Mouse (Mus musculus): ENCODE results near the gene Dnajc22.
A peak's percentile ranks its signal among the peaks of the same experiment; 100 is the strongest.

The Dnajc22 gene

DNA sequence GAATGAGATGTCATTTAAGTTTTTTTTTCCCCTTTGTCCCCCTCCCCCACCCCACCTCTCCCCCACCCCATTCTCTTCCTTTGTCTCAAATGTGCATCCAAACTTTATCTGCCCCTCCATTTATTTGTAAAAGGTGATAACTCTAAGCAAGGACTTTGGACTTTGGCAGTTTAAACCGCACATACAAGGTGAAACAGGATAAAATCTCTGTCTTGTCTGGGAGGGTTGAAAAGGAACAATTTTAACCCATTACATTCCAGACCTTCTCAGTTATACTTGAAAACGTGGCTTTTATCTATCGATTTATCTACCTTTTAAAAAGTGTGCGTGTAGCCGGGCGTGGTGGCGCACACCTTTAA is 22.1 kb downstream of the Dnajc22 start:
- no peak for DNase-seq (ENCODE audit: low spot score in 2 of 2)

DNA sequence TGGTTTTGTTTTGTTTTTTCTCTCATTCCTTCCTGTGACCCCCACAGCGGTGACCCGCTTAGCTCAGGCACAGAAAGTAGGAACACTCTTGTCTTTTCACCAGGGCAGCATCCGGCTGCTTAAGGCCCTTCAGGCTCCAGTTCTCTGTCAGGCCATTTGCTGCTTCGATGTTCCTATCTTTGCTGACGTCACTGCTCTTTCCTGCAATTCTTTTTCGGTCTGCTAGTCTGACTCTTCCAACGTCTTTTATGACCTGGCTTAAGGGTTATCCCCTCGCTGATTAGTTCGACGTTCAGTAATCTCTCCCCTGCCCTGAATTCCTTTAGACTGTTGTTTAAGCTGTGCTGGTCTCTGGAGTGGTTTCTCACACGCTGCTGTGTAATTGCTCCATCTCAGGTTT is 23.6 kb downstream of the Dnajc22 start:
- DNase-seq (ENCODE audit: low spot score in 2 of 2) = no peak

DNA sequence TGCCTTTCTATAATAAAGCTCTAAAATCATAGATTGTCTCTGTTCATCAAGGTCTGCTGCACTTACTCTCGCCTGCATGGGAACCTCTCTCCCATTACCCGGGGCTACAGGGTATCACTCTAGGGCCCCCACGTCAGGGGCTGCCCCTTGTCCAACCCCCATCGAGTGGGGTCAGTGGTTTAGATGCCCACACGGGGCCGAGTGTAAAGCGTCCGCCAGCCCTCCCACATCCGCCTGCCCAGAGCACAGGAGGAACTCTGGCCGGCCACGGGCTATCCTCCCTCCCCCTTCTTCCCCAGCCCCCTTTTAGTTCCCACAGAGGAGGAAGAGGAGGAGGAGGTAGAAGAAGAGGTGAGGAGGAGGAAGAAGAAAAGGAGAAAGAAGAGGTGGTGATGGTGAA is 27.8 kb downstream of the Dnajc22 start:
- no peak for DNase-seq (ENCODE audit: low spot score in 2 of 2)

DNA sequence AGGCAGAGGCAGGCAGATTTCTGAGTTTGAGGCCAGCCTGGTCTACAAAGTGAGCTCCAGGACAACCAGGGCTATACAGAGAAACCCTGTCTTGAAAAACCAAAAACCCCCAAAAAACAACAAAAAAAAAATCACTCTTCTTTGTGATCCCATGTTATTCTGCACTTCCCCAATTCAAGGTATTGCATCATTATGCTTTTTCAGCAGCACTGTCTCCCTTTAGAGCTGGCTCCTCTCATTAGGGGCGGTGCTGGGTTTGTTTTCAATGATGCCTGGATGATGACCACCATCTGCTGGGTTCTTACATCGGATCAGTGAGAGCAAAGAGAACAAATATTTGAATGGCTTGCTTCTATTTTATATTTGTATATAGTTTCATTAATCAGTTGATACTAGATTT is 29.7 kb downstream of the Dnajc22 start:
- DNase-seq (ENCODE audit: low spot score in 2 of 2) = no peak

DNA sequence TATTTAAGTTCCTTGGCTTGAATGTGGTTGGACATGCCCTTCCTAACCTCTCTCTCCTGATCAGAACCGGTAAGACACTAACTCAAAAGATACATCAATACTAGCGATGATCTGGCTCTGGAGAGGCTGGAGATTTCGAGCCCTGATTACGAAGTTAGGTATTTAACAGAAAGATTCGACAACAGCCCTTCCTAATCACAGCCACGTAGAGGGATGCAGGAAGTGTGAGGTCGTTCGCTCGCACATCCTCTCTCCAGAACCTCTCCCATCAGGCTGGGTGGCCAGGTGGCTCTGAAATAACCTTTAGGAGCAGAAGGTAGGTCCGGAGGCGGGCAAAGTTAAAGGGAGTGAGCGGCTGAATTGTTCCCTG is 32.7 kb downstream of the Dnajc22 start, which contains the start of gene Spats2:
Gene Spats2, plus strand, starts transcription at position 206 of the 370 bp plus-strand sequence.
- no peak for DNase-seq (ENCODE audit: low spot score in 2 of 2)

DNA sequence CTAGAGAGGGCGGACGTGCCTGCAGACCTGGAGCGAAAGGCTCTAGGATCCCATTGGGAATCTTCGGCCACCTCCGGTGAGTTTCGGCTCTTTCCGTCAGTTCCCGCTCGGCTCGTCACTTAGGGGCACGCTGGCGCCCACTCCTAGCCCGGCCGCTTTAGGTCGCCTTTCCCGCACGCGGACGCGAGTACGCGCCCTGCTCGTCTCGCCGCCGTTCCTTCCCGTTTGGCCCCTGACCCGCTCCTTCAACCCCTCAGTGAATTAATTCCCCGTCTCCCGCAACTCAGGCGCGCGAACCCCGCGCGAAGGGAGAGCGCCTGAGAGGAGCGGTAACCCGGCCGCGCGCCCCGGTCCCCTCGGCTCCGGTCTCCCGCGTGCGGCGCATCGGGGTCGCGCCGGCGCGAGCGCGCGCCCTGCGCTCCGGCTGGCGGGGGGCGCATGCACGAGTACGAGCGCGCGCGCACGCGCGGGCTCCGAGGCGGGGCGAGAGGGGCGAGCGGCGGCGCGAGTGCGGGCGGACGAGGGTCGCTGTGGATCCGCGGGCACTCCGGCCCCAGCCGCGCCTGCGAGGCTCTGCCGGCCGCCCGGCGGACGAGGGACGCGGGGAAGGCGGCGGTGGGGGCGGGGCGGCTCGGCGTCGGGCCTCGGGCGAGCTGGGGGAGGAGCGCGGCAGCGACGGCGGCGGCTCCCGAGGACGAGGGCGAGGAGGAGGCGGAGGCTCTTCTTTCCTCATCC is 33.3 kb downstream of the Dnajc22 start:
- DNase-seq (ENCODE audit: low spot score in 2 of 2) = peak; percentile 80 to 81

DNA sequence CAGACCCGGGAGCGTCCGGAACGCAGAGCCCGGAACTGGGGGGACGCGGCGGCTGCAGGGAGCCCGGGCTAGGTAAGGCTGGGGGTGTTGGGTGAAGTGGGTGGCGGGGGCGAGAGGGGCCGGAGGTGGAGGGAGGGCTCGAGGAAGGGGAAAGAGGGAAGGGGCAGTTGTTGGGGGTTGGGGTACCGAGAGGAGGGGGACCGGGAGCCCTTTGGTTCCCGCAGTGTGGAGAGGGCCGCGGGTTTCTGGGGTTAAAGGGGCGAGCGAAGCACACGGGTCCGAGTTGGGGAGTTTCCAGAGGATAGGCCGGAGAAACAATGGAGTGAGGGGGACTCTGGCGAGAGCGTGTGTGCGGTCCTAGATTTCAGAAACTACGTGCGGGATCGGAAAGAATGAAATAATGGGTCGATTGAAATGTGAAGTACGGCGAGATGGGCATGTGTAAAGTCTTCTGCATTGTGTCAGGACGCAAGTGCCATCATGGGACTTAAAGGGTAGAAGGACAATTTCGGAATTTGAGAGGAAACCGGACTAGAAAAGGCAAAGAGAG is 33.9 kb downstream of the Dnajc22 start:
- DNase-seq (ENCODE audit: low spot score in 2 of 2) = peak in 1 of 2 experiments; percentile 20

DNA sequence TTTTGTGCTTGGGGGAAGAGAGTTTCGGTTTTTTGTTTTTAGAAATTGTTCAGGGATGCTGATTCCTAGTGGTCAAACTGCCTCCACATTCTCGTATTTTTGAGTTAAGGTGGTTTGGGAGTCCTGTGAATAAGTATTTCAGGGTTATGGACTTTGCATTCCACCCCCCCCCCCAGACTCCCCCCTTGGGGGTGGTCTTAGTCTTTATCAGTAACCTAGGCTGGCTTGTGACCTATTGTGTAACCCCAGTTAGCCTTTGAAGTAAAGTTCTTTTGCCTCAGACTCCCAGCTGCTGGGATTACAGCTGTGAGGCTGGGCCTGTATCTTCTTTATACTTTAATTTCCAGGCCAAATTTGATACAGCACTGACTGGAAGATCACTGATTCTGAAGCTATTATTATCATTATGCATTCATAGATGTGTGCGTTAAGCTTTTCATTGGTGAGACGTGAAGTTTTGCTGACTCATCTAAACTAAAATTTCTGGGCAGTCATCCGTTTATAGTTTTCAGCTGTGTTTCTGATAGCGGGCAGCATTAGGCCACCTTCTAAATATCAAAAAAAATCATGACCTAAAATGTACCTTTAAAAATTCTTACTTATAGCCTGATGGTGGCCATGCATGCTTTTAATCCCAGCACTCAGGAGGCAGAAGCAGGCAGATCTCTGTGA is 35.0 kb downstream of the Dnajc22 start:
- DNase-seq (ENCODE audit: low spot score in 2 of 2) = no peak

DNA sequence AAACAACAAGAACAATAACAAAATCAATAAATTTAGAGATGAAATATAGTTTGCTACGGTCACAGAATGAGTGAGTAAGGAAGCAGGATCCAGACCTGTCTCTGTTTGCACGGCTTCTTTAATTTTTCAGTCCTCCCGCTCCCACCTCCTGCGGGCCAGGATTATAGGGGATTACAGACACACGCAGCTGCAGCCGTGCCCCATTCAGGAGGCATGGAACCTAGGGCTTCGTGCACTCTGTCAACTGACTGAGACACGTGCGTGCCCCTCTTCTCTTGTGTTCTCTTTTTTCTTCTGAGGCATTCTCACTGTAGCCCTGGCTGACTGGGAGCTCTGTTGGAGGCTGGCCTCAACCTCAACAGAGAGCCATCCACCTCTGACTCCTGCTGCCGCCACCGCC is 36.5 kb downstream of the Dnajc22 start:
- DNase-seq (ENCODE audit: low spot score in 2 of 2) = no peak

DNA sequence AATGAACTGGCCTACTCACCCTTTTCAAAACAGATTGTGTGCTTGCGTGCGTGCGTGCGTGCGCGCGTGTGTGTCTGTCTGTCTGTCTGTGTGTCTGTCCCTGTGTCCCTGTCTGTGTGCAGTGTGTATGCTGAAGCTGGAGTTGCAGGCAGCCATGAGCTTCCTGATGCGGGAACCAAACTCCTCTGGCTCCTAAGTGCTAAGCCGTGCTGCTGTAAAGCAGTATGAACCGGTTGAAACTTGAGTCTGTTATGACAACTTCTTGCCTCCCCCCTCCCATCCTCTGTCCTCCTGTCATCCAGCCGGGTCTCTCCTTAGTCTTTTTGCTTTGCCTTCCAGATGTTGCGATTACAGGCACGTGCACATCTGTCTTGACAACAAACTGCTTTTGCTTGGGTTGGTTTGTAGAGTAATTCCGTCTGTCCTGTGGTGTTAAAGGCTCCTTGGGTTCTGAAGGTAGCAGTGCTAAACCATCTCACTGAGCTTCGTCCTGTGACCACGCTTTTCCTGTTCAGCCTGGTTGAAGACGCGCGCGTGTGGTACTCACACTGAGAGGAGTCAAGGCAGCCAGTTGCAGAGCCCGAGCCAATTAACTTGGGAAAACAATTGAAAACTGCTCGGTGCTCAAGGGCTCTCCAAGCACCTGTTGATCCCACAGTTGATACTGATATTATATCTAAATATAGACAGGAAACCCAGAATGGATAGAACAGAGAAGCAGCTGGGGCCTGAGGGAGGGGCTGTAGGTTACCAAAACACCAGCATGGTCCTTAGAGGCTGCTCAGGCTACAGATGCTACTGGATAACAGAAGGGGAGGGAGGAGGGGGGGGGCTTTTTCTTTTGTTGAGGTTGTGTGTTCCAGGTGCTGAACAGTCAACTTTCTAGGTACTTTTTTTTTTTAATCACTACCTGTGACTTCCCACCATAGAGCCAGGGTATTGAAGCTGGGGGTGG is 37.3 kb downstream of the Dnajc22 start:
- DNase-seq (ENCODE audit: low spot score in 2 of 2) = no peak

DNA sequence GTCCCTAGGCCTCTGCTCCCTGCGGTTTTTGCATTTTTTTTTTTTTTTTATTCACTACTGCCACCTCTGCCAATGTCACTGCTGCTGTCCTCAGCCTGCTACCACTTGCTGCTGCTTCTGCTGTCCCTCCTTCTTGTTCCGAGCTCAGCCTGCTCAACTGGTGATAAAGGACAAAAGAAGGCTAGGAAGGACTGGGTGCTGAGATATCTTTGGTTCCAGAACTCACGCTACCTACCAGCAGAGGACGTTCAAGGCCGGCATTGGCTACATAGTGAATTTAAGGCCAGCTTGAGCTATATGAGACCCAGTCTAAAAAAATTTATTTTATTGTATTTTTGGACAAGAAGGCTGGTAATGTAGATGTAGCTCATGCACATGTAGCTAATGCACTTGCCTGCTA is 45.4 kb downstream of the Dnajc22 start:
- DNase-seq (ENCODE audit: low spot score in 2 of 2) = no peak

DNA sequence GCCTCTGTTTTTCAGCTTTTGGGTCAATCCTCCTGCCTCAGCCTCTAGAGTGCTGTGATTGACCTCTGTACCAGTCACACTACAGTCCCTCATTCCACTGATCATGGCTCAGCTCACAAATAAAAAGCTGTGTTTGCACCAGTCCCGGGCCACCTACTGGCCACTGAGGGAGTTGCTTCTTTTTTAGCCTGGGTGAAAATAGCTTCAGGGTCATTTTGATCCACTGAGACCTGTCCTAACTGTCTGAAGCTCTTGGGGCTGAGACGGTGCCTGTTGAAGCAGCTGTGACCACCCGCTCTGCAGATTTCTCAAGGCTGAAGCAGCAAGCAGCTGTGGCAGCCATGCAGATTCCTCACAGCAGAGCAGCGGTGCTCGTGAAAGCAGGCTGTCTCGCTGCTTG is 46.7 kb downstream of the Dnajc22 start:
- no peak for DNase-seq (ENCODE audit: low spot score in 2 of 2)

DNA sequence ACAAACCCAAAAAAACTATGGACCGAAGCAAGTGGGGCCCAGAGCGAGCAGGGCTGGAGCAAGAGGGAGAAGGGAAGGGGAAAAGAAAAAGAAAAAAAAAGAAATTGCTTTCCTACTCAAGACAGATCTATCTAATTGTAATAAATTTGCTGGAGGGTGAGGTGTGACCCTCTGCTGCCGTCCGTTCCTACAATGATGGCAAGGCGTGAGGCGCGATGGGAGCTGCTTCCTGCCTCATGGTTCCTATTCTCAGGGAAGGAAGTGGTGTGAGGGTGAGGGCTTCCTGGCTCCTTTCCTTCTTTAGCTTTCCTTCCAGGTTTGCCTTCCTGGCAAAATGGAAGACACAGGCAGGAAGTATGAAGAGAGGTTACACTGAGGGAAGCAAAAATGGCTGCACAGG is 57.5 kb downstream of the Dnajc22 start:
- no peak for DNase-seq (ENCODE audit: low spot score in 2 of 2)

DNA sequence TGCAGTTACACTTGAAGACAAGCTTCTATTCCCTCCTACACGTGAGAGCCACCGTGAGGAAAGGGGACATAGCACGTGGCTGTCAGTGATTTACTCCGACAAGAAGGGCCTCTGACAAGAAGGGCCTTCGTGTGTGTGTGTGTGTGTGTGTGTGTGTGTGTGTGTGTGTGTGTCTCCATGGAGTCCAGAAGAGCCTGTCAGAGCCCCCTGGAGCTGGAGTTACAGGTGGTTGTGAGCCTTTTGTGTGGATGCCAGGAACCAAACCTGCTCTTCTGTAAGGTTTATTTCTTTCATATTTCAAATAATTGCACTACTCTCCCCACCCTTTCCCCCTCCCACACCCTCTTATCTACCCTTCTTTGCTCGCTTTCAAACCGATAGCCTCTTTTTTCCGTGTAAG is 58.4 kb downstream of the Dnajc22 start:
- DNase-seq (ENCODE audit: low spot score in 2 of 2) = no peak

DNA sequence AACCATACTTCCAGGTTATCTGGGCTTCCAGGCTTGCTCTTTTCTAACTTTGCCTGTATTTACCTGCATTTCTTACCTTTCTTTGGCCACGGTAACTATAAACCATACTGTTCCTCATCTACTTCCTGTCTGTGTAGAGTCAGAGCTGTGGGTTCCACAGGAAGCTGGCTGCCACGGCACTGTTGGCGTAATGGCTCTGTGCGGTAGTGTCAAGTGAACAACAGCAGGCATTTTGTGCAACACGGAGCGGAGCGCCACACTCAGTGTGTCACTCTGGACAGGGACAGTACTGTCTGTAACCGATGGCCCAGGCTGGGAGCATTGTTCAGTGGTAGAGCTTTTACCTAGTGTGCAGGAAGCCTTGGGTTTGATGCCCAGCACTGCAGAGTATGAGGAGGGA is 60.5 kb downstream of the Dnajc22 start:
- DNase-seq (ENCODE audit: low spot score in 2 of 2) = no peak

Data from urinary bladder, postnatal 36 days (tissue).